Mouse (Mus musculus) heart, embryonic 11.5 days (tissue): Measurements from ENCODE around the gene Snapc2. TPM values are rescaled to one million over a fixed set of nuclear protein-coding genes. Genes with fewer than 3 reads are reported as not detected.

ENCODE experiments used
- ATAC-seq: fragments of 200-750 bp; cut with Nextera tagmentation; replicated peaks from 2 replicates; pipeline ENCODE4 v1.8.0; 2017; ENCODE audit warnings: moderate library complexity; ENCODE audit not compliant: insufficient number of reproducible peaks, low FRiP score, low TSS enrichment
- H3K27ac ChIP-seq: fragments of 300-500 bp; sonication (generic); 2 replicates; pipeline ENCODE4 v1.5.1; 2014; ENCODE audit warnings: mild to moderate bottlenecking, low read depth, low read length
- H3K27me3 ChIP-seq: fragments of 300-500 bp; sonication (generic); 2 replicates; pipeline ENCODE4 v1.6.1; 2014; ENCODE audit warnings: mild to moderate bottlenecking, low read length, mixed read lengths; ENCODE audit not compliant: control insufficient read depth, insufficient read depth
- H3K36me3 ChIP-seq: fragments of 300-500 bp; sonication (generic); 2 replicates; pipeline ENCODE4 v1.6.1; 2014; ENCODE audit warnings: mild to moderate bottlenecking, low read length, moderate library complexity, mixed read lengths; ENCODE audit not compliant: control insufficient read depth, insufficient read depth
- H3K4me1 ChIP-seq: fragments of 300-500 bp; sonication (generic); 2 replicates; pipeline ENCODE4 v1.6.1; 2014; ENCODE audit warnings: low read length; ENCODE audit not compliant: control insufficient read depth, insufficient read depth
- H3K4me2 ChIP-seq: fragments of 300-500 bp; sonication (generic); 2 replicates; pipeline ENCODE4 v1.6.1; 2014; ENCODE audit warnings: mild to moderate bottlenecking, moderate library complexity
- H3K4me3 ChIP-seq: fragments of 300-500 bp; sonication (generic); 2 replicates; pipeline ENCODE4 v1.5.1; 2014; ENCODE audit warnings: low read depth, low read length
- H3K9ac ChIP-seq: fragments of 300-500 bp; sonication (generic); 2 replicates; pipeline ENCODE4 v1.6.1; 2014; ENCODE audit warnings: mild to moderate bottlenecking, low read depth, low read length, moderate library complexity
- H3K9me3 ChIP-seq: fragments of 300-500 bp; sonication (generic); replicated peaks from 2 replicates; pipeline ENCODE4 v1.6.1; 2016; ENCODE audit warnings: low read length; ENCODE audit not compliant: control insufficient read depth
- WGBS: fragments of 180-500 bp; shearing (Covaris S2); extraction: QIAGEN DNeasy Blood & Tissue Kit; methylation state at CpG from one replicate; pipeline ENCODE4 v1.1.7; 2014; ENCODE audit not compliant: insufficient replicate concordance; 5-methylcytosine and 5-hydroxymethylcytosine counted together
- polyA plus RNA-seq: library from polyadenylated mRNA; unstranded; fragments of >200 nt; fragmentation: Nextera tagmentation; extraction: Ambion mirVana; gene quantifications from 2 replicates; pipeline ENCODE4 v1.2.1, GENCODE M21; 2014

The Snapc2 gene
- polyA plus RNA-seq, 1 experiment from 2014 or later = 41.7 TPM

DNA sequence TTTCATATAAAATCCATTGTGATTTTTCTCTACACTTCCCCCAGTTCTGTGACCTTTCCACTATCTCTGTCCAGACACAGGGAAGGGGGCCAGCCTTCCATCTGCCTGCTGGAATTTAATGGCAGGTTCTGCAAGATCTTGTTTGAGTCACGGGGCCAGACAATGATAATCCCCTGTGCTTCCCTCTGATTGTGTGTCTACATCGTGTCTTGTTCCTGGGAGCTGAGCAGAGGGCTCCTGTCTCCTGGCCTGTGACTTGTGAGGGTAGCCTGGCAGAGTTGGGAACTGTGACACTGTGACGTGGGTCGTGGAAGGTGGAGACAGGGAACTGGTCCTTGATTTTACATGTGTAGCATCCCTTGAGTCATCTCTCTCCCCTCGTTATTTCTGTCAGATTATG, 23.1 kb upstream of the Snapc2 start:
- H3K9me3 ChIP-seq = no peaks in the 10 kb centered on the region
- peaks cover 29% of the 10 kb centered on the region for H3K27me3 ChIP-seq
- no peaks in the 10 kb centered on the region for H3K4me1 ChIP-seq
- H3K36me3 ChIP-seq = no peaks in the 10 kb centered on the region
- no peak overlapping the region for H3K27ac ChIP-seq
- no peak overlapping the region for H3K9ac ChIP-seq
- no peak for ATAC-seq
- no peak overlapping the region for H3K4me2 ChIP-seq
- 63% methylated on average over 5 of the region's 5 CpGs for WGBS
- no peak overlapping the region for H3K4me3 ChIP-seq

GRCm38 (mm10) chr8:4230612-4231351, 22.1 kb upstream of the Snapc2 start:
- WGBS = 54% methylated on average over 10 of the region's 10 CpGs
- H3K27me3 ChIP-seq = peaks cover 32% of the 10 kb centered on the region

GRCm38 (mm10) chr8:4237814-4238433, 15.0 kb upstream of the Snapc2 start:
- WGBS = 18% methylated on average over 15 of the region's 15 CpGs
- Histone ChIP-seq H3K4me3 (peak overlapping the region; percentile 68), H3K9ac (peak overlapping the region; percentile 88), H3K36me3 (peaks cover 3% of the 10 kb centered on the region; the same call in 1 of the 2 replicates), H3K27ac (peak overlapping the region; percentile 95), H3K27me3 (peaks cover 9% of the 10 kb centered on the region), H3K9me3 (no peaks in the 10 kb centered on the region), H3K4me2 (peak overlapping the region; percentile 61), H3K4me1 (peaks cover 10% of the 10 kb centered on the region)
- ATAC-seq = no peak

More at GRCm38 (mm10) chr8:4230612-4231351, 22.1 kb upstream of the Snapc2 start:
- Histone ChIP-seq H3K27ac (no peak overlapping the region), H3K9ac (no peak overlapping the region), H3K36me3 (no peaks in the 10 kb centered on the region), H3K4me3 (no peak overlapping the region), H3K9me3 (no peaks in the 10 kb centered on the region), H3K4me2 (no peak overlapping the region), H3K4me1 (no peaks in the 10 kb centered on the region)
- ATAC-seq = no peak

- H3K4me1 ChIP-seq = peaks cover 10% of the 10 kb centered on the region
- H3K9ac ChIP-seq = peak within 1 kb of the TSS; percentile 88
- peak; percentile 92 for ATAC-seq
- peak within 1 kb of the TSS; percentile 61 for H3K4me2 ChIP-seq
- under 1% methylated on average over 63 of the region's 71 CpGs for WGBS
- H3K27ac ChIP-seq = peak within 1 kb of the TSS; percentile 95
- peaks cover 9% of the 10 kb centered on the region for H3K27me3 ChIP-seq
- H3K4me3 ChIP-seq = peak within 1 kb of the TSS; percentile 68
- H3K9me3 ChIP-seq = no peaks in the 10 kb centered on the region
- peaks cover 9% of the 10 kb centered on the region; the same call in 1 of the 2 replicates for H3K36me3 ChIP-seq
Measured at GRCm38 (mm10) chr8:4238434-4239192, 14.3 kb upstream of the Snapc2 start, which contains the start of the genes Map2k7 and Gm49320. Gene Map2k7 (plus strand): TSS chr8:4238740. Gene Gm49320 (plus strand): TSS chr8:4238865.

GRCm38 (mm10) chr8:4239193-4239890, 13.5 kb upstream of the Snapc2 start:
- peak overlapping the region; percentile 61 for H3K4me2 ChIP-seq
- ATAC-seq = peak; percentile 15
- H3K9ac ChIP-seq = peak overlapping the region; percentile 88
- 13% methylated on average over 19 of the region's 19 CpGs for WGBS
- peaks cover 9% of the 10 kb centered on the region for H3K27me3 ChIP-seq
- H3K9me3 ChIP-seq = no peaks in the 10 kb centered on the region
- H3K4me3 ChIP-seq = peak overlapping the region; percentile 68
- peaks cover 10% of the 10 kb centered on the region for H3K4me1 ChIP-seq
- H3K36me3 ChIP-seq = peaks cover 13% of the 10 kb centered on the region; the same call in 1 of the 2 replicates
- H3K27ac ChIP-seq = peak overlapping the region; percentile 95

DNA sequence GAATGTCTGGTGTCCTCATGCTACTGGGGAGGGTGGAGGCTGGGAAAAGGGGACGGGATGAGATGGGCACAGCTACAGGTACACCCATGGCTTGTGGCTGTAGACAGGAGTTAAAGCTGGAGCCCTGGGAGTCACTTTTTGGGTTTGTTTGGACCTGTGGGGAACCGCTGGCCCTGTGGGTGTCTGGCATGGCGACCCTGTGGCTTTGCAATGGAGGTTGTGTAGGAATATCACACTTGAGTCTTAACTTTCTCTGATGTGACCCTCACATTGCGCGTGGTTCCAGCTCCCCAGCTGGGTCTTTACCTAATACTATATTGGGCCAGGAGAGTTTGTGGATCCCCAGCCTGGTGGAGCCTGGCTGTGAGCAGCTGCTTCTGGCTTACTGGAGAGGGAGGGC, 7.8 kb upstream of the Snapc2 start:
- Histone ChIP-seq H3K9ac (no peak overlapping the region), H3K36me3 (peaks cover 31% of the 10 kb centered on the region), H3K9me3 (no peaks in the 10 kb centered on the region), H3K4me3 (no peak overlapping the region), H3K4me2 (no peak overlapping the region), H3K27me3 (peaks cover under 1% of the 10 kb centered on the region; the same call in 1 of the 2 replicates), H3K4me1 (peaks cover 13% of the 10 kb centered on the region), H3K27ac (no peak overlapping the region)
- 94% methylated on average over 5 of the region's 5 CpGs for WGBS
- ATAC-seq = no peak

- Histone ChIP-seq H3K4me3 (no peak overlapping the region), H3K36me3 (peaks cover 31% of the 10 kb centered on the region), H3K4me2 (no peak overlapping the region), H3K27me3 (peaks cover 3% of the 10 kb centered on the region; the same call in 1 of the 2 replicates), H3K9ac (no peak overlapping the region), H3K9me3 (no peaks in the 10 kb centered on the region), H3K4me1 (peaks cover 9% of the 10 kb centered on the region), H3K27ac (no peak overlapping the region)
- WGBS = 81% methylated on average over 13 of the region's 13 CpGs
- ATAC-seq = no peak
Measured at GRCm38 (mm10) chr8:4245737-4246136, 7.1 kb upstream of the Snapc2 start.

DNA sequence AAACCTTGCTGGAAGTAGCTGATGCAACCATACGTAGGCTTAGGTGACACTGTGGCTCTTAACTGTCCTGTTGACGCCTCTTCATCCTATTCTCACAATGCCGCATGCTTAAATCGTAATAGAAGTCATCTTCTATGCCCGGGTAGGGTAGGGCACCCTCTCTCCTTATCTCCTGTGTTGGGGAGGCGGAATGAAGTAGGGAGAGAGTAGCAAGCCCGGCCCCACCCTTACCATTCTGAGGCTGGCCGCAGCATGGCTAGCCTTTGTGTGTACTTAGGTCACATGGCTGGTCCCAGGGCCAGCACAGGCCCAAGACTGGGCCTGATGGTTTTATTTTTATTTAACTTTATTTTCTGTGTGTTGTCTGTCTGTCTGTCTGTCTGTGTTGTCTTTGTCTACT, 5.6 kb upstream of the Snapc2 start:
- H3K9me3 ChIP-seq = no peaks in the 10 kb centered on the region
- peaks cover 31% of the 10 kb centered on the region for H3K36me3 ChIP-seq
- H3K4me2 ChIP-seq = no peak overlapping the region
- H3K4me3 ChIP-seq = no peak overlapping the region
- H3K9ac ChIP-seq = 0 out of 2 replicates have a peak overlapping the region, but pooled peaks have one; percentile 22
- no peak overlapping the region for H3K27ac ChIP-seq
- peaks cover 3% of the 10 kb centered on the region; the same call in 1 of the 2 replicates for H3K27me3 ChIP-seq
- peaks cover 9% of the 10 kb centered on the region for H3K4me1 ChIP-seq
- no peak for ATAC-seq
- 89% methylated on average over 8 of the region's 8 CpGs for WGBS
